Mouse (Mus musculus) embryonic facial prominence, embryonic 13.5 days (tissue): ENCODE data around the gene Sft2d1. TPM values are rescaled to one million over a fixed set of nuclear protein-coding genes. Genes with fewer than 3 reads are reported as not detected.
A peak's percentile ranks its signal among the peaks of the same experiment; 100 is the strongest.
"Not testable (repeated sequence)": the region's sequence is repeated elsewhere in the genome, so short reads cannot be mapped to it uniquely, and the experiment has no call there.

Experiments
- ATAC-seq: fragments of 200-750 bp; cut with Nextera tagmentation; 2 replicates; pipeline ENCODE4 v1.8.0; 2017; ENCODE audit warnings: low read depth; ENCODE audit not compliant: insufficient number of reproducible peaks, insufficient read depth, low FRiP score, low TSS enrichment
- H3K27ac ChIP-seq: fragments of 300-500 bp; sonication (generic); 2 replicates; pipeline ENCODE4 v1.5.1; 2015; ENCODE audit warnings: moderate library complexity, mild to moderate bottlenecking, inconsistent platforms
- H3K27me3 ChIP-seq: fragments of 300-500 bp; sonication (generic); 2 replicates; pipeline ENCODE4 v1.6.1; 2015; ENCODE audit warnings: mild to moderate bottlenecking, inconsistent platforms
- H3K36me3 ChIP-seq: fragments of 300-500 bp; sonication (generic); 2 replicates; pipeline ENCODE4 v1.6.1; 2015; ENCODE audit warnings: mild to moderate bottlenecking, inconsistent platforms
- H3K4me1 ChIP-seq: fragments of 300-500 bp; sonication (generic); 2 replicates; pipeline ENCODE4 v1.6.1; 2015; ENCODE audit warnings: inconsistent platforms
- H3K4me2 ChIP-seq: fragments of 300-500 bp; sonication (generic); 2 replicates; pipeline ENCODE4 v1.6.1; 2015; ENCODE audit warnings: moderate library complexity, mild to moderate bottlenecking, inconsistent platforms
- H3K4me3 ChIP-seq: fragments of 300-500 bp; sonication (generic); 2 replicates; pipeline ENCODE4 v1.5.1; 2015; ENCODE audit warnings: mild to moderate bottlenecking, inconsistent platforms
- H3K9ac ChIP-seq: fragments of 300-500 bp; sonication (generic); 2 replicates; pipeline ENCODE4 v1.6.1; 2015; ENCODE audit warnings: mild to moderate bottlenecking, inconsistent platforms
- H3K9me3 ChIP-seq: fragments of 300-500 bp; sonication (generic); 2 replicates; pipeline ENCODE4 v1.6.1; 2016; ENCODE audit warnings: inconsistent platforms
- WGBS: fragments of 180-500 bp; shearing (Covaris S2); methylation state at CpG from one replicate; pipeline ENCODE4 v1.1.7; 2015; ENCODE audit warnings: mixed read lengths; 5-methylcytosine and 5-hydroxymethylcytosine counted together
- polyA plus RNA-seq: library from polyadenylated mRNA; unstranded; fragments of >200 nt; fragmentation: Nextera tagmentation; extraction: Ambion mirVana; gene quantifications from 2 replicates; pipeline ENCODE4 v1.2.1, GENCODE M21; 2015

Sft2d1 gene
- polyA plus RNA-seq: 58.9 and 67.8 TPM in 2 replicates

DNA sequence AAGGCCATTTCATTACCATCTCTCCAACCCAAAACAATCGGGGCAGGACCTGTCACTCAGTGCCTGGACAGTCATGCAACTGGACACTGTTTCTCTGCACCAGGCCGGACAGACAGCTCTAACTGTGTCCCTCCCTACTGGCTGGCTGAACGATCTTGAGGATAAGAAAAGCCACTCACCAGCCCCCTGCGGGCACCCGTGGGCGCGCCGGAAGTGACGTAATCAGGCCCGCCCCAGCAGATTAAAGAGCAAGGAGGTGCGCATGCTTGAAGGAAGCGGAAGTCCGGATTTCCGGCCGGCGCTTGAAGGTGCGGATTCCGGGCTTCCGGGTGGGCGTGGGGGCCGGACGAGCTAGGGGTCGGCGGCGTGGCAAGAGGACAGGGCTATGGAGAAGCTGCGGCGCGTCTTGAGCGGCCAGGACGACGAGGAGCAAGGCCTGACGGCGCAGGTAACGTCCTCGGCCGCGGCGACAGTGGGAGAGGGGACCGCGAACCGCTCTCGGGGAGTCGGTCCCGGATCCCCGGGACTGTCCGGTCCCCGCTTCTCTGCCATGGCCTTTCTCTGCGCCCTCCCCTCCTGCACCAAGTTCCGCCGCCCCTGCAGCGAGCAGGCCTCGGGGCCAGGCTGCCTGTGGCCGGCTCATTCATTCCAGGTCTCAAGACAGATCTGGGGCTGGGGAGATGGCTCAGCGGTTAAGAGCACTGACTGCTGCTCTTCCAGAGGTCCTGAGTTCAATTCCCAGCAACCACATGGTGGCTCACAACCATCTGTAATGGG, at the start of gene Sft2d1:
TSS of gene Sft2d1 (plus strand) at position 265 of the 777 bp plus-strand sequence.
- under 1% methylated on average over 54 of the region's 54 CpGs for WGBS
- Histone ChIP-seq H3K27me3 (no peaks in the 10 kb centered on the region), H3K9ac (peak within 1 kb of the TSS; percentile 84), H3K36me3 (no peaks in the 10 kb centered on the region), H3K4me1 (peaks cover 16% of the 10 kb centered on the region), H3K4me3 (peak within 1 kb of the TSS; percentile 85), H3K9me3 (no peaks in the 10 kb centered on the region), H3K27ac (peak within 1 kb of the TSS; percentile 74), H3K4me2 (peak within 1 kb of the TSS; percentile 70)
- ATAC-seq: peak; percentile 89

DNA sequence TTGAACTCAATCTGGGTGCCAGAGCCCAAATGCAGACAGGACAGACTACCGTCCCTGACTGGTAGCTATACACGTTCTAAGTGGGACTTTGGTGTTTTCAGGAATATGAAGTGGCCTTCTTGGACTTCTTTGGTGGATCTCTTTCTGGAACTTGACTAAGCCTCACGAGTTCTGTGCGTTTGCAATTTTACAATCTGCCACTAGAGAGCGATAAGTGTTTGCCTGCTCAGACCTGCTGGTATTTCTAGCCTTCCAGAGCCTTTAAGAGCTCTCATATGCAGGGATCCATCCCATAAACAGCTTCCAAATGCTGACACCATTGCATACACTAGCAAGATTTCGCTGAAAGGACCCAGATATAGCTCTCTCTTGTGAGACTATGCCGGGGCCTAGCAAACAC, 46.3 kb upstream of the Sft2d1 start:
- not testable (repeated sequence) for H3K27ac ChIP-seq, ATAC-seq, H3K9me3 ChIP-seq, H3K9ac ChIP-seq, H3K4me2 ChIP-seq, H3K4me3 ChIP-seq, H3K36me3 ChIP-seq, H3K4me1 ChIP-seq
- peaks cover 12% of the 10 kb centered on the region; the same call in 1 of the 2 replicates for H3K27me3 ChIP-seq
- 13% methylated on average over 7 of the region's 7 CpGs for WGBS

DNA sequence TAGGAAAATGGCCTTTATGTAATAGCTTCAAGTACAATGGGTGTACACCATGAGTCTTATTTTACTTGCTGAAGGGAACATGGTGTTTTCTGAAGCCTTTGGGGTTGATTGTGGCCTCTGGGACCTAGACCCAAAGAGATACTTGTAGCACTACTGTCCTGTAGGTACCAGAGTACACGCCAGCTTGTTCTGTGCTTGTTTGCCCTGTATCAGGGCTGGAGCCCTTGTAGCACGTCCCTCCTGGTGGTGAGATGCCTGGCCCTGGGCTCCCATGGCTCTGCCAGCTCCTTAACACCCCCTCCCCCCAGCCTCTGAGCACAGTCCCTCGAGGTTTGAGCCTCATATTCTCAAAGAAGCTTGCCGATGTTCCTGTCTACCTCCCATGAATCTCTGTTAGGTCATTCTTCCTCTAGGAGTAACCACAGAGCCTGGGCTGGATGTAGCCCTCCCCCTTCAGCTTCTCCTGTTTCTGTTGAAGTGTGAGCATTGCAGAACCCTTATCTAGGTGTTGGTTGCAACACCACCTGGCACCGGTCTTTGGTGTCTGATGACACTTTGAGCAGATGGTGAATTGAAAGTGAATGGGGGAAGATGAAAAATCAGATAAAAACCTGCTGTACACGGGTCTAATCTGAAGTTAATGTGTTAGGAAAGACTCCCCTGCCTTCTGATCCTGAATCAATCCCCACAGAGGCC, 38.7 kb upstream of the Sft2d1 start:
- ATAC-seq: no peak
- Histone ChIP-seq H3K4me1 (no peaks in the 10 kb centered on the region), H3K4me2 (no peak overlapping the region), H3K36me3 (no peaks in the 10 kb centered on the region), H3K27ac (no peak overlapping the region), H3K9me3 (no peaks in the 10 kb centered on the region), H3K4me3 (no peak overlapping the region), H3K9ac (0 out of 2 replicates have a peak overlapping the region, but pooled peaks have one; percentile 27), H3K27me3 (peaks cover 19% of the 10 kb centered on the region)
- 59% methylated on average over 6 of the region's 6 CpGs for WGBS

DNA sequence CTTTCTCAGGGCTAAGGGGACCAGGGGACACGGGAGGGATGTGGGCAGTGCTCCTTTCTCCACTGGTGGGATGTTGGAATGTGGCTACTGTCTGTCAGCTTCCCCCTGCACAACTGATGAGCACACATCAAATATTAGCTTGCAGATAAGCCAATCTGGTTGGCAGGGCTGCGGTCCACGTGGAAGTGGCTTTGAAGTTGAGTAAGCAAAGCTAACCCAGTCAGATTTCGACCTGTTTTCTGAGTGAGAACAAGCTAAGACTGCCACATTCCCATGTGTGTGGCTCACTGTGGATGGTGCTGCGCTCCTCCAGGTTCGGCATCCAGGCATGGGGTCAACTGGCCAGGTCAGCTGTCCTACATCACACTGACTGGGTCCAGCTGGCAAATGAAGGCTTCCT, 38.0 kb upstream of the Sft2d1 start:
- H3K36me3 ChIP-seq: no peaks in the 10 kb centered on the region
- no peak overlapping the region for H3K4me2 ChIP-seq
- no peak overlapping the region for H3K9ac ChIP-seq
- H3K27me3 ChIP-seq: peaks cover 19% of the 10 kb centered on the region
- H3K9me3 ChIP-seq: no peaks in the 10 kb centered on the region
- H3K27ac ChIP-seq: no peak overlapping the region
- H3K4me1 ChIP-seq: no peaks in the 10 kb centered on the region
- H3K4me3 ChIP-seq: no peak overlapping the region
- ATAC-seq: no peak
- 77% methylated on average over 6 of the region's 6 CpGs for WGBS

DNA sequence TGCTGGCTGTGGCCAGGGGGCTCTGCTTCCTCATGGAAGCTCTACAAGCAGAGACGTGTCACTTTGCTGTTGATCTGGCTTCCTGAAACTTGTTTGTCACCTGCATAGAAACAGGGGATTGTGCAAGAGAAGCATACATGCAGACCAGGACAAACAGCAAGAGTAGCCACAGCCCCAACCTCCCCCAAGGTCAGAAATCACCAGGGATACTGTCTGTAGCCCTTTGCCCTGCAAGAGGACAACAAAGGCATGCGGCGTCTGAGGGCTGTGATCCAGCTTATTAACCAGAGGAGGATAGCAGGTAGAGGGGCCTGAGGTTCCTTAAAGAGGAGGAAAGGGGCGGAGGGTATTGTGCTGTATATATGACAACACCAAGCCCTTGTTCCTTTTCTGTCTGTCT, 34.8 kb upstream of the Sft2d1 start:
- WGBS: 71% methylated on average over 4 of the region's 4 CpGs
- H3K9me3 ChIP-seq: no peaks in the 10 kb centered on the region
- H3K27me3 ChIP-seq: peaks cover 13% of the 10 kb centered on the region
- H3K4me2 ChIP-seq: no peak overlapping the region
- no peaks in the 10 kb centered on the region for H3K36me3 ChIP-seq
- ATAC-seq: no peak
- no peak overlapping the region for H3K9ac ChIP-seq
- H3K4me3 ChIP-seq: no peak overlapping the region
- no peaks in the 10 kb centered on the region for H3K4me1 ChIP-seq
- H3K27ac ChIP-seq: no peak overlapping the region

DNA sequence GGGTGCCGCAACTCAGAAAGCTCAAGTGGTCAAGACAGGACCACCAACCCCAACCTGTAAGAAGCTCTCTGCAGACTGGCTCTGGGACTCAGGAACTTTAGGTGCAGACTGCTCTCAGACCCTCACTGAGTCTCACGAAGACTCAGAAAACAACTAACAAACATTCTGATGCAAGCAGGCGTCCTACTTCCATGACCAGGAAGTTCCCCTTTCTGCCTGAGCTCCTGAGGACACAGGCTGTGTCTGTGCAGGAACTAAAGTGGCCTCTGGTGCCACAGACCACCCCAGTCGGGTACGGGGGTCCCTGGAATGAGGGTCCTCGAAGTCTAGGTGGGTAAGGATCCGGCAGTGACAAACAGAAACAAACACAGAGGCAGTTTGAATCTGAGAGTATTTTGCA, 34.2 kb upstream of the Sft2d1 start:
- Histone ChIP-seq H3K27me3 (peaks cover 13% of the 10 kb centered on the region), H3K4me1 (no peaks in the 10 kb centered on the region), H3K27ac (no peak overlapping the region), H3K36me3 (no peaks in the 10 kb centered on the region), H3K4me2 (no peak overlapping the region), H3K9me3 (no peaks in the 10 kb centered on the region), H3K4me3 (no peak overlapping the region), H3K9ac (no peak overlapping the region)
- no peak for ATAC-seq
- WGBS: 75% methylated on average over 7 of the region's 7 CpGs

DNA sequence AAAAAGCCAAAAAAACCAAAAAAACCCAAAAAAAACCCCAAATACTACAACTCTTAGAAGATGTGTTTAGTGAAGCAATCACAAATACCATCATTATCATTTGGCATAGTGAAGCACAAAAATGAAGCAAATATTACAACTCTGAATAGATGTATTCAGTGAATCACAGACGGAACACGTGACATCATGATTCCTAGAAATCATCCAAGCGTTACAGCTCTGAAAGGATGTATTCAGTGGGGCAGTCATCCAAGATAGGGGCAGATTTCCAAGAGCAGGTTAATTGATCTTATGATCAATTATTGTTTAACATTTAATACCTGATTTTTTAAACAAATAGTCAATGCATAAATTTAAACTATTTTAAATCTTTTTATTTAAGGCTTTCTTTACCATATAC, 33.6 kb upstream of the Sft2d1 start:
- no peak overlapping the region for H3K4me3 ChIP-seq
- H3K27me3 ChIP-seq: peaks cover 13% of the 10 kb centered on the region
- no peak overlapping the region for H3K27ac ChIP-seq
- H3K36me3 ChIP-seq: no peaks in the 10 kb centered on the region
- 88% methylated on average over 3 of the region's 3 CpGs for WGBS
- no peaks in the 10 kb centered on the region for H3K4me1 ChIP-seq
- no peak for ATAC-seq
- H3K9ac ChIP-seq: no peak overlapping the region
- no peak overlapping the region for H3K4me2 ChIP-seq
- H3K9me3 ChIP-seq: no peaks in the 10 kb centered on the region

DNA sequence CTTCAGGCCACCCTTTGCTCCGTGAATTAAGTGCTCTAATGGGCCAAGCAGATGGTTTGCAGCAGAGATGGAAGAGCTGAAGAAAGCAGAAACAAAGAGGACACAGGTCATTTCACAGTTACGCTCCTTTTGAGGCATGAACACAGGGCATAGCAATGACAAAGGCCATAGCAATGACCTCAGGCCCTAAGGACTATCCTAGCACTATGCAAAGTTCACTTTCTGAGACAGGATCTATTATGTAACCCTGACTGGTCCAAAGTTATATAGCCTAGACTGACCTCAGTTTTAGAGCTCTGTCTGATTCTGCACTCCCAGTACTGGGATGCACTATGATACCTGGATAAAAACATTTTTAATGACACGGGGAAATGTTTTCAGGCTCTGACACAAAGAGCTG, 32.5 kb upstream of the Sft2d1 start:
- no peak for ATAC-seq
- Histone ChIP-seq H3K4me1 (0 out of 2 replicates have a peak, but pooled peaks cover 4% of the 10 kb centered on the region), H3K36me3 (no peaks in the 10 kb centered on the region), H3K4me2 (no peak overlapping the region), H3K9ac (no peak overlapping the region), H3K27ac (no peak overlapping the region), H3K27me3 (peaks cover 8% of the 10 kb centered on the region), H3K4me3 (no peak overlapping the region), H3K9me3 (no peaks in the 10 kb centered on the region)
- WGBS: 66% methylated on average over 3 of the region's 3 CpGs

DNA sequence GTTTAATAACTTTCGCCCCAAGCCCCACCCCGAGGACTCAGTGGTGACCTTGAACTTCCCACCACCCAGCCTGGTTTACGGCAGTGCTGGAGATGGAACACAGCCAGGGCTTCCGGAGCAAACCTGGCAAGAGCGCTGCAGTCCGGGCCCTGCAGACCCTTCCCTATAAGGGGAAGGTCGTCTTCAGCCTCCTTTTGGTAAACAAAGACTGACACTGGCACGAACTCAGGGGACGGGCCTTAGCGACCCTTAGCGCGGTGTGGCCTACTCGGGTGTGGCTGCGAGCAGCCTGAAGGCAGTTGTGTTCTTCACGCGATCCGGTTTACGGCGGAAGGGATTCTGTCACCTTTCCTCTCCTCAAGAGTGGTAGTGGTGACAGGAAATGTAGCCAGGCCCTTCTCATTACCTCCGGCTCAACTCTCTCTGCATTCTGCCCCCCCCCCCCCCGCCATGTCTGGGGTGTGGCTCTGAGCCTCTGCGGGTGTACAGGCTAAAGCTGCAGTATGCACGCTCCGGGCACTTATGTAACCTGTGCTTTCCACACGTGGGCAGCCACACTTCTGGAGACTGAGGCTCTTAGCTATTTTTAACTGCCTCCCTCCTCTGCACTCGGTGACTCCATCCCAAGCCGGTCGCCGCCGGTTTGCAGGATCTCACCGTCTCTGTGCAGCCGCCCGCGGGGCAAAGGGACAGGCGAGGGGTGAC, 27.9 kb upstream of the Sft2d1 start, which contains the start of gene Mpc1:
TSS of gene Mpc1 (plus strand) at position 84 of the 705 bp plus-strand sequence.
- H3K36me3 ChIP-seq: no peaks in the 10 kb centered on the region
- peak within 1 kb of the TSS; percentile 83 for H3K9ac ChIP-seq
- H3K27me3 ChIP-seq: peaks cover 3% of the 10 kb centered on the region; the same call in 1 of the 2 replicates
- peaks cover 15% of the 10 kb centered on the region for H3K4me1 ChIP-seq
- ATAC-seq: peak; percentile 72
- WGBS: 1% methylated on average over 35 of the region's 35 CpGs
- no peaks in the 10 kb centered on the region for H3K9me3 ChIP-seq
- H3K4me3 ChIP-seq: peak within 1 kb of the TSS; percentile 85
- peak within 1 kb of the TSS; percentile 100 for H3K4me2 ChIP-seq
- peak within 1 kb of the TSS; percentile 88 for H3K27ac ChIP-seq

DNA sequence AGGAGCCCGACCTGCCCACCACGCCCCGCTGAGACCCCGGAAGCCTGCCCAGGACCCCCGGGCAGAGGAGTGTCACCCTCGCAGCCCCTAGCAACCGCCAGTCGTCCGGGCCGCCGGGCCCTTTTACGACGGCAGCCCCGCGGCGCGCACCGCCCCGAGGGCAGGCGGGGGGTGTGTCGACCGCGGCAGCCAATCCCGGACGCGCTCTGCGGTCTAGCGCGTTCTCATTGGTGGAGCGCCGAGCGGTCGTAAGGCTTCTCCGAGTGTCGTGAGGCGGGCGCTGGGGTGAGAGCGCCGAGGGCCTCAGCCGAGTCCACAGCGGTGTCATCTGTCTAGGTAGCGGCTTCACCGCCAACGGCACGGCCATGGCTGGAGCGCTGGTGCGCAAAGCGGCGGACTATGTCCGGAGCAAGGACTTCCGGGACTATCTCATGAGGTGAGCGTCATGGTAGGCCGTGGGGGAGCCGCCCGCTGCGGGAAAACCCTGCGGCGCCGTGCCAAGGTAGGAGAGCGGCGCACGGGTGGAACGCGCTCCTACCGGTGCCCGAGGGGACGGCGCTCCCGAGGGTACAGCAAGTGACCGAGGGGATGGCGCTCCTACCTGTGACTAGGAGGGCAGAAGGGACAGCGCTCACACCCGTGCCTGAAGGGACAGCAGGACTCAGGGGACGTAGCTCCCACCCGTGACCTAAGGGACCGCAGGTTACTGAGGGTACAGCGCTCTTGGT, 27.2 kb upstream of the Sft2d1 start:
- Histone ChIP-seq H3K27ac (peak overlapping the region; percentile 88), H3K4me1 (peaks cover 15% of the 10 kb centered on the region), H3K27me3 (peaks cover 3% of the 10 kb centered on the region; the same call in 1 of the 2 replicates), H3K36me3 (no peaks in the 10 kb centered on the region), H3K4me2 (peak overlapping the region; percentile 100), H3K9ac (peak overlapping the region; percentile 83), H3K9me3 (no peaks in the 10 kb centered on the region), H3K4me3 (peak overlapping the region; percentile 85)
- under 1% methylated on average over 77 of the region's 77 CpGs for WGBS
- peak; percentile 96 for ATAC-seq

DNA sequence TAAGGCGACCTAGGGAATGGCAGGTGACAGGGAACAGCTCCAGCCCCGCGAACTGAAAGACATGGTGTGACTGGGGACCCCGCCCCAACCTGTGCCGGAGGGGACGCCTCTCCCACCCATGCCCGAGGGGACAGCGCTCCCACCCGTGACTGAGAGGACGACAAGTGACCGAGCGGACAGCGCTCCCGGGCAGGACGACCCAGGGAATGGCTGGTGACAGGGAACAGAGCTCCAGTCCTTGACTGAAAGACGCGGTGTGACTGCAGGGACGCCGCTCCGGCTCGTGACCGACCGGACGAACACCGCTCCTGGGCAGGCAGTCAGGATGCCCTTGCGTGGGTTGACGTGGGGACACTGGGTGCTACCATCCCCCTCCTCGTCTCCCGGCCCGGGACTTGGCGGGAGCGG, 26.6 kb upstream of the Sft2d1 start:
- Histone ChIP-seq H3K4me1 (peaks cover 15% of the 10 kb centered on the region), H3K4me2 (peak overlapping the region; percentile 100), H3K36me3 (peaks cover 1% of the 10 kb centered on the region), H3K27me3 (peaks cover 3% of the 10 kb centered on the region; the same call in 1 of the 2 replicates), H3K9me3 (no peaks in the 10 kb centered on the region), H3K4me3 (peak overlapping the region; percentile 85), H3K9ac (peak overlapping the region; percentile 83), H3K27ac (no peak overlapping the region)
- WGBS: under 1% methylated on average over 32 of the region's 32 CpGs
- ATAC-seq: peak; percentile 3; the same call in 1 of the 2 replicates
